Mouse (Mus musculus): ENCODE data around the gene Ulk4.
"Not testable (repeated sequence)": the region's sequence is repeated elsewhere in the genome, so short reads cannot be mapped to it uniquely, and the experiment has no call there.

The Ulk4 gene

DNA sequence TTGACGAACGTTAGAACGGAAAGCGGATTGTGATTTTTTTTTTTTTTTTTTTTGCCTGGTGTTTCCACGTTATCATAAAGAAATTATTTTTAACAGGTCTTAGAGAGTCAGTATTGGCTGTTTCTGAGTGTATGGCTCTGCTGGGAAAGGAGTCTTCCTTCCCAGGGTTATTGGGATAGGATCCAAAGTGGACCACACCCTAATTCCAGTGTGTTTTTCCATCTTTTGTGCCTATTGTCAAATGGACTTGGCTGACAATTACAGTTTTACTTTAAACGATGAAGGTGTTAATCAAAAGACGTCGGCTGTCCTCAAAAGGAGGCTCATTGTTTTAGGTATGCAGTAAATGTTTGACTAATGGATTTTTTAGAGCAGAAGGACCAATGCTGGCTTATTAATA, 346.2 kb downstream of the Ulk4 start:
- no peak for DNase-seq

DNA sequence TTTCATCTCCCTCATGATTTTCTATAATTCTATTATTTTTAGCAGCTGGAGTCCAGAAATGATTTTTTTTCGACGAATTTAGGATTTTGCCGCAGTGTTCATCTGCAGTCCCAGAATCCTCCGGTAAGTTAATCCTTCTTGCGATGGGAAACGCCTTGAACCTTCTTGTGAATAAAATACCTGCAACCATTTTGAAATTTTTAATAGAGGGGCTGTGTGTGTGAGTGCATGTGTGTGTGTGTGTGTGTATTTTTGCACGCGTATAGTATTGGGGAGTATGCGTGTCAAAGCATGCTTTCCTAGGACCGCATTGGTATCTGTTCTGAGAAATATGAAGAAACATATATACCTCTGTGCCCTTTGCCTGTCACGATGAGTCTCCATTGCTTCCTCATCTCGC, 347.0 kb downstream of the Ulk4 start:
- DNase-seq: no peak

GRCm38 (mm10) chr9:120929081-120929480, 347.9 kb downstream of the Ulk4 start, which contains the start of gene Ctnnb1:
TSS of gene Ctnnb1 (plus strand) at chr9:120929216.
- no peak for DNase-seq

DNA sequence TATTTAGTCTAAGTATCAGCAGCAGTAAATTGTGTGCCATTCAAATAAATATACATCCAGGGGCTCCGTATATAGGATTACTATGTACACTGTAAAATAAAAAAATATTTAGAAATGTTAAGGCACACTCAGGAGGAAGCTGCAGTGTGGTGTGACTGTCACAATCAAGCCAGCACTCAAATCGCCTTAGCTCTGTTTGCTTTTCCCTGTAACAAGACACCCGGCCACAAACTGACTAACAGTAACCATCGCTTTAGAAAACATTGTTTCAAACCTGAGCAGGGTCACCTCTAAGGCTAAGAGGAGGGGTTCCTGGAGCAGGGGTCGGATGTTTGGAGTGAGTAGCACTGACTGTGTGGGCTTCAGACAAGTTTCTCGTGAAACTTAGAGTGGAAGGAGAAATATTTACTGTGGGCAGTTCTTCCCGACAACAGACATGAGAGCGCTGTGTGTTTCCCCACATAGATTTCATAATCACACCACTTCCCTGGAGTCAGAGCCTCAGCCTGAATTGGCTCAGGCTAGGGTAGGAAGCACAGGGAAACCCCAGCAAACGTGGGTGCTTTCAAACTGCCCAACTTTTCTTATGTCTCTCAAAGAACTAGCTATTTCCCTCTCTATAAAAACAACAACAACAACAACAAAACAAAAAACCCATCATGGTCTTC, 349.9 kb downstream of the Ulk4 start:
- DNase-seq: no peak

DNA sequence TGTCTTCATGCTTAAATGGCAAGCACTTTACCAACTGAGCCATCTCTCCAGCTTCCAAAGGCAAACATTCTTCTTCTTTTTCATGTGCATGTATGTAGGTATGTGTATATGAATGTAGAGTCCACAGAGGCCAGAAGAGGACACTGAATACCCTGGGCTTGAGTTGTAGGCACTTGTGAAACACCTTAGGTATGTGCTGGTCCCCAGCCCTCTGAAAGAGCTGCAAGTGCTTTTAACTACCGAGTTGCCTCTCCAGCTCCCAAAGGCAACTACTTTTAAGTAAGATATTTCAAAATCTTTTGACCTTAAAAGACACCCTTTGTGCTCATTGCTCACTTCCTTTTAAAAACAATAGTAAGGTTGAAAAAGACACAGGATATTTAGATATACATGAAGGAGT, 350.9 kb downstream of the Ulk4 start:
- no peak for DNase-seq

DNA sequence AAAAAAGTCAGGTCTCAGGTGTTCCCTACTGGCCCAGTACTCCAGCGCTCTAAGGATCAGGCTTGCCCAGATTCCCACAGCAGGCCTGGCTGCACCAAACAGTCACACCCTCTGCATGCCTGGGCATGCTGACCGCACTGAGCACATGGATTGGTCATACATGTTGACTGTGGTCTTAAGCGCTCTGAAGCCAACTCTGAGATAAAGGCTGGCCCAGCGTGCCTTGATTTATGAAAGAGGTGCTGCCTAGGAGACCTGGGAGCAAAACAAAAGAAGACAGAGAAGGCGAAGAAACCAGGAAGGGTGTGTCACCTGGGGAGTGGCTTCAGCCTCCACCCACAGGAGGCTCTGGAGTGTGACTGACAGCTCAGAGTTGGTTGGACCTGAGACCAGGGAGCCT, 357.9 kb downstream of the Ulk4 start:
- DNase-seq: no peak

GRCm38 (mm10) chr9:120918642-120919041, 358.4 kb downstream of the Ulk4 start:
- no peak for DNase-seq

- DNase-seq: no peak
Measured at GRCm38 (mm10) chr9:120918211-120918610, 358.8 kb downstream of the Ulk4 start.

DNA sequence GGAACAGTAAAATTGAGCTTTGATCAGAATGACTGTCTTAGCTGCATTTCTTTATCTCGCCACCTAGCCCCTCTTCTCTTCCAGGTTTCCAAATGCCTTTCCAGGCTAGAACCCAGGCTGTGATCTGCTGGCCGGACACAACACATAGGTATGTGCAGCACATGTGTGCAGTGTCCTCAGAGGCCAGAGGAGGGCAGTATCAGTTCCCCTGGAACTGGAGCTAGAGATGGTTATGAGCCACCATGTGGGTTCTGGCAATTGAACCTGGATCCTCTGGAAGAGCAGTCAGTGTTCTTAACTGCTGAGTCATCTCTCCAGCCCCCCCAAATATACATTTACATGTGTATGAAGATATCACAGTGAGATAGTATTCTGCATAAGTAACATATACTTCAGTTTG, 359.4 kb downstream of the Ulk4 start:
- DNase-seq: not testable (repeated sequence)

DNA sequence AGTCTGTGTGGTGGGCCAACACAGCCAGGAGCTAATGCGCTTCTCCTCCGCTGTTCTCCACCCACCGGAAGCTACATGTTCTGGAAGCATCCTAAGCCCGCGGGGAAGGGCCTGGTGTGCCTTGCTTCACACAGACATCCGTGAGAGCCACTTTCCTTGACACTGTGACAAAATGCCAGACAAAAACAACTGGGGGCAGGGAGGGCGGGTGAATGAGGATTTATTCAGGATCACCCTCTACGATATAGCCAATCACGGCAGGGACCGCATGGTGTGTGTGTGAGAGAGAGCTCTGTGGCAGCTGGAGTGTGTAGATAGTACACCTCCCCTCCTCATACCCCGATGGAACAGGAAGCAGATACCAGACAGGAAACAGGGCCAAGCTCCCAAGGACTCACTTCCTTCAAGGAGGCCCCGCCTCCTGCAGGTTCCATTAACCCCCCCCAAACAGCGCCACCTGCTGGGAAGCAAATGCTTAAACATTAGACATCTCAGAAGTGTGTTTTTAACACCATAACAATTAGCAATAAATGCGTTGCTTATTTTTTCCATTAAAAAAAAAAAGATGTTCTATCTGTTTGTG, 362.0 kb downstream of the Ulk4 start:
- no peak for DNase-seq

GRCm38 (mm10) chr9:120914429-120914828, 362.6 kb downstream of the Ulk4 start:
- no peak for DNase-seq

- DNase-seq: no peak
Measured at GRCm38 (mm10) chr9:120913152-120913551, 363.8 kb downstream of the Ulk4 start.

DNA sequence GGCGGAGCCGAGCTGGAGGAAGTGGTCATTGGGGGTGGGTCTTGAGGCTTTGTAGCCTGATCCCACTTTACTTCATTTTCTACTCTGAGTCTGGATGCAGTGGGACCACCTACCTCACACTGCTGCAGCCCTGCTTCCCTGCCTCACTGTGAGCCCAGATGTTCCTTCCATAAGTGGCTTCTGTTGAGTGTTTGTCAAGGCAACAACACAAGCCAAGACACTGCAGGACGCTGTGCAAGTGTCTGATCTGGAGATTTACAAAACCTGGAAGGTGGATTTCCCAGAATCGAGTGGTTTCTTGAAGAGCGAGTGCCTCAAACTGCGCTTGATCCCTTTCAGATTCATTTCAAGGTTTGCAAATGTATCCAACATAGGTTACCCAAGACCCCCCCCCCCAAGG, 368.5 kb downstream of the Ulk4 start:
- DNase-seq: no peak
